Mouse (Mus musculus) myocyte (in vitro differentiated cells): ENCODE measurements around the gene Fcna.

Experiments
- CEBPB ChIP-seq: IDR thresholded peaks from 2 replicates; pipeline ENCODE4 v1.6.1; 2011; ENCODE audit warnings: mild to moderate bottlenecking, moderate library complexity; ENCODE audit not compliant: poor library complexity, insufficient read depth, severe bottlenecking
- E2F4 ChIP-seq: IDR thresholded peaks from one replicate; pipeline ENCODE4 v1.6.1; 2011; ENCODE audit warnings: mild to moderate bottlenecking, control low read depth, moderate library complexity; ENCODE audit not compliant: insufficient read depth
- MAX ChIP-seq: IDR thresholded peaks from one replicate; pipeline ENCODE4 v1.6.1; 2011; ENCODE audit warnings: low read depth, mild to moderate bottlenecking, control low read depth
- MYOD1 ChIP-seq, 3 experiments: IDR thresholded peaks; one replicate each; pipeline ENCODE4 v1.6.1; 2011; ENCODE audit warnings: control low read depth in 2 of 3, low read depth in 2 of 3, mild to moderate bottlenecking in 2 of 3, moderate library complexity in 1 of 3; ENCODE audit not compliant: insufficient read length in 2 of 3, control insufficient read depth in 1 of 3
- MYOG ChIP-seq, 3 experiments: IDR thresholded peaks; one replicate each; pipeline ENCODE4 v1.6.1; 2011; ENCODE audit warnings: control low read depth in 2 of 3, low read depth in 2 of 3, mild to moderate bottlenecking in 2 of 3; ENCODE audit not compliant: insufficient read length in 2 of 3, control insufficient read depth in 1 of 3, insufficient read depth in 1 of 3
- POLR2A ChIP-seq: IDR thresholded peaks from one replicate; pipeline ENCODE4 v1.6.1; 2011; ENCODE audit warnings: low read depth, mild to moderate bottlenecking, control low read depth, moderate library complexity; ENCODE audit not compliant: insufficient read length
- POLR2AphosphoS2 ChIP-seq: IDR thresholded peaks from one replicate; pipeline ENCODE4 v1.6.1; 2011; ENCODE audit warnings: low read depth, control low read depth; ENCODE audit not compliant: insufficient read length
- REST ChIP-seq: IDR thresholded peaks from one replicate; pipeline ENCODE4 v1.6.1; 2011; ENCODE audit warnings: mild to moderate bottlenecking, control low read depth, moderate library complexity; ENCODE audit not compliant: insufficient read depth, insufficient read length
- SRF ChIP-seq: IDR thresholded peaks from one replicate; pipeline ENCODE4 v1.6.1; 2011; ENCODE audit warnings: low read depth; ENCODE audit not compliant: control insufficient read depth, insufficient read length
- TCF12 ChIP-seq: IDR thresholded peaks from one replicate; pipeline ENCODE4 v1.6.1; 2011; ENCODE audit warnings: mild to moderate bottlenecking, control low read depth; ENCODE audit not compliant: poor library complexity, insufficient read depth, severe bottlenecking
- TCF3 ChIP-seq: IDR thresholded peaks from one replicate; pipeline ENCODE4 v1.6.1; 2011; ENCODE audit warnings: low read depth, control low read depth; ENCODE audit not compliant: insufficient read length
- USF1 ChIP-seq: IDR thresholded peaks from one replicate; pipeline ENCODE4 v1.6.1; 2011; ENCODE audit warnings: low read depth, mild to moderate bottlenecking, control low read depth, moderate library complexity

GRCm38 (mm10) chr2:25579737-25580460, 47.9 kb downstream of the Fcna start:
- TF ChIP-seq POLR2A: no peak
- no peak for TF ChIP-seq SRF
- TF ChIP-seq USF1: no peak
- no peak for TF ChIP-seq TCF12
- TF ChIP-seq CEBPB: no peak
- no peak for TF ChIP-seq MAX
- no peak for TF ChIP-seq POLR2AphosphoS2
- TF ChIP-seq TCF3: no peak
- TF ChIP-seq E2F4: no peak
- TF ChIP-seq MYOG (IDR thresholded peaks at IDR 0.05; ENCODE audit: control insufficient read depth in 1 of 3, insufficient read depth in 1 of 3, insufficient read length in 2 of 3, low read depth in 2 of 3): no peak
- TF ChIP-seq REST: no peak
- TF ChIP-seq MYOD1 (IDR thresholded peaks at IDR 0.05; ENCODE audit: control insufficient read depth in 1 of 3, insufficient read length in 2 of 3, low read depth in 2 of 3): no peak
